Mouse (Mus musculus) lung, postnatal 0 days (tissue): Measurements from ENCODE around the gene Mme. TPM values are rescaled to one million over a fixed set of nuclear protein-coding genes. Genes with fewer than 3 reads are reported as not detected.

Experiments used
- ATAC-seq: fragments of 200-750 bp; cut with Nextera tagmentation; 2 replicates; pipeline ENCODE4 v1.8.0; 2017; ENCODE audit warnings: moderate library complexity
- DNase-seq: peaks from one replicate; pipeline ENCODE4 v3.0.0-alpha.2; 2016; ENCODE audit warnings: low spot score
- H3K27ac ChIP-seq: fragments of 300-500 bp; sonication (generic); 2 replicates; pipeline ENCODE4 v1.5.1; 2014; ENCODE audit warnings: antibody characterized with exemption, mild to moderate bottlenecking, low read length, mixed read lengths
- H3K27me3 ChIP-seq: fragments of 300-500 bp; sonication (generic); replicated peaks from 2 replicates; pipeline ENCODE4 v1.6.1; 2014; ENCODE audit warnings: low read length, mixed read lengths; ENCODE audit not compliant: insufficient read depth
- H3K36me3 ChIP-seq: fragments of 300-500 bp; sonication (generic); 2 replicates; pipeline ENCODE4 v1.6.1; 2014; ENCODE audit warnings: low read length, mixed read lengths; ENCODE audit not compliant: insufficient read depth
- H3K4me1 ChIP-seq: fragments of 300-500 bp; sonication (generic); 2 replicates; pipeline ENCODE4 v1.6.1; 2014; ENCODE audit warnings: antibody characterized with exemption, low read depth, low read length, mixed read lengths; ENCODE audit not compliant: insufficient read depth
- H3K4me2 ChIP-seq: fragments of 300-500 bp; sonication (generic); replicated peaks from 2 replicates; pipeline ENCODE4 v1.6.1; 2014; ENCODE audit warnings: low read depth, mild to moderate bottlenecking, low read length, moderate library complexity, mixed read lengths
- H3K4me3 ChIP-seq: fragments of 300-500 bp; sonication (generic); 2 replicates; pipeline ENCODE4 v1.5.1; 2014; ENCODE audit warnings: low read depth, low read length
- H3K9ac ChIP-seq: fragments of 300-500 bp; sonication (generic); replicated peaks from 2 replicates; pipeline ENCODE4 v1.6.1; 2014; ENCODE audit warnings: low read depth, mild to moderate bottlenecking
- H3K9me3 ChIP-seq: fragments of 300-500 bp; sonication (generic); 2 replicates; pipeline ENCODE4 v1.6.1; 2016; ENCODE audit warnings: low read length, mixed read lengths
- CTCF ChIP-seq: IDR thresholded peaks from 2 replicates; pipeline ENCODE4 v1.5.1; 2016; ENCODE audit warnings: antibody characterized with exemption, mild to moderate bottlenecking
- EP300 ChIP-seq: IDR thresholded peaks from 2 replicates; pipeline ENCODE4 v1.6.1; 2016; ENCODE audit warnings: antibody characterized with exemption, mild to moderate bottlenecking, control low read depth
- WGBS: fragments of 180-500 bp; shearing (Covaris S2); extraction: QIAGEN DNeasy Blood & Tissue Kit; methylation state at CpG from one replicate; pipeline ENCODE4 v1.1.7; 2014; 5-methylcytosine and 5-hydroxymethylcytosine counted together
- polyA plus RNA-seq: library from polyadenylated mRNA; unstranded; fragments of >200 nt; fragmentation: Nextera tagmentation; extraction: Ambion mirVana; gene quantifications from 2 replicates; pipeline ENCODE4 v1.2.1, GENCODE M21; 2015

Mme gene
- polyA plus RNA-seq, 1 experiment from 2014 or later = 14.2 TPM

GRCm38 (mm10) chr3:63412220-63412937 is 171.0 kb downstream of the Mme start:
- H3K9ac ChIP-seq = no peak overlapping the region
- no peak overlapping the region for H3K27ac ChIP-seq
- no peaks in the 10 kb centered on the region for H3K4me1 ChIP-seq
- TF ChIP-seq EP300 (no peak), CTCF (no peak)
- 58% methylated on average over 6 of the region's 6 CpGs for WGBS
- no peaks in the 10 kb centered on the region for H3K27me3 ChIP-seq
- H3K4me3 ChIP-seq = no peak overlapping the region
- H3K4me2 ChIP-seq = no peak overlapping the region
- peak; percentile 66 for DNase-seq
- H3K9me3 ChIP-seq = no peaks in the 10 kb centered on the region
- no peaks in the 10 kb centered on the region for H3K36me3 ChIP-seq
- peak; percentile 56; the same call in 1 of the 2 replicates for ATAC-seq

GRCm38 (mm10) chr3:63413046-63413911 is 171.9 kb downstream of the Mme start:
- H3K4me3 ChIP-seq = no peak overlapping the region
- no peak for TF ChIP-seq CTCF
- ATAC-seq (no peak), DNase-seq (no peak)
- H3K9ac ChIP-seq = no peak overlapping the region
- no peak overlapping the region for H3K4me2 ChIP-seq
- H3K4me1 ChIP-seq = no peaks in the 10 kb centered on the region
- no peaks in the 10 kb centered on the region for H3K36me3 ChIP-seq
- no peaks in the 10 kb centered on the region for H3K27me3 ChIP-seq
- 44% methylated on average over 6 of the region's 6 CpGs for WGBS
- no peak overlapping the region for H3K27ac ChIP-seq
- H3K9me3 ChIP-seq = no peaks in the 10 kb centered on the region

GRCm38 (mm10) chr3:63417284-63417683 is 175.9 kb downstream of the Mme start:
- H3K4me3 ChIP-seq = no peak overlapping the region
- 54% methylated on average over 1 of the region's 1 CpGs for WGBS

GRCm38 (mm10) chr3:63417758-63418157 is 176.4 kb downstream of the Mme start:
- no peak overlapping the region for H3K9ac ChIP-seq
- TF ChIP-seq EP300 = no peak
- TF ChIP-seq CTCF = no peak
- no peak for ATAC-seq
- H3K9me3 ChIP-seq = no peaks in the 10 kb centered on the region
- H3K27ac ChIP-seq = no peak overlapping the region
- H3K27me3 ChIP-seq = no peaks in the 10 kb centered on the region
- no peak overlapping the region for H3K4me3 ChIP-seq
- H3K36me3 ChIP-seq = no peaks in the 10 kb centered on the region
- no peak overlapping the region for H3K4me2 ChIP-seq
- no peaks in the 10 kb centered on the region for H3K4me1 ChIP-seq
- DNase-seq = no peak

More at GRCm38 (mm10) chr3:63417284-63417683, 175.9 kb downstream of the Mme start:
- Histone ChIP-seq H3K4me2 (no peak overlapping the region), H3K36me3 (no peaks in the 10 kb centered on the region), H3K27me3 (no peaks in the 10 kb centered on the region), H3K9ac (no peak overlapping the region), H3K9me3 (no peaks in the 10 kb centered on the region), H3K4me1 (no peaks in the 10 kb centered on the region), H3K27ac (no peak overlapping the region)
- no peak for DNase-seq
- ATAC-seq = no peak
- TF ChIP-seq CTCF (no peak), EP300 (no peak)

- TF ChIP-seq CTCF (no peak), EP300 (no peak)
- no peaks in the 10 kb centered on the region for H3K4me1 ChIP-seq
- H3K9ac ChIP-seq = no peak overlapping the region
- H3K4me3 ChIP-seq = no peak overlapping the region
- no peaks in the 10 kb centered on the region for H3K36me3 ChIP-seq
- no peaks in the 10 kb centered on the region for H3K9me3 ChIP-seq
- no peak overlapping the region for H3K4me2 ChIP-seq
- H3K27me3 ChIP-seq = no peaks in the 10 kb centered on the region
- ATAC-seq = no peak
- DNase-seq = no peak
- no peak overlapping the region for H3K27ac ChIP-seq
Observed at GRCm38 (mm10) chr3:63423552-63423951, 182.2 kb downstream of the Mme start.

Other genes with a start within 250 kb of the Mme start
- not detected in 2 replicates for gene Gm34302, start 242.3 kb downstream of the Mme start, polyA plus RNA-seq